Mouse (Mus musculus) gastrocnemius, postnatal 36 days (tissue): Measurements from ENCODE around the gene Sgo1. TPM values are rescaled to one million over a fixed set of nuclear protein-coding genes. Genes with fewer than 3 reads are reported as not detected.
A peak's percentile ranks its signal among the peaks of the same experiment; 100 is the strongest.
"Not testable (repeated sequence)": the region's sequence is repeated elsewhere in the genome, so short reads cannot be mapped to it uniquely, and the experiment has no call there.

Source experiments
- DNase-seq, 2 experiments: peaks; one replicate each; pipeline ENCODE4 v3.0.0; 2022
- intact Hi-C: fragments of 180-260 bp; cut with DNase I; formaldehyde crosslinking; loops from one replicate; pipeline ENCODE4 v1.15.1; 2025
- long read RNA-seq, 2 experiments: library from polyadenylated mRNA; stranded (forward); transcript quantifications; one replicate each; pipeline ENCODE4 v2.0.0; 2021
- total RNA-seq, 2 experiments: library from RNA; stranded (reverse); gene quantifications; 2 replicates each; pipeline ENCODE4 v1.2.3; 2021

The Sgo1 gene
- under 1 TPM; 0.10 to 0.20 TPM for total RNA-seq
- long read RNA-seq, experiment 1: 0 reads
- long read RNA-seq, experiment 2: 0 reads

GRCm38 (mm10) chr17:53688877-53689802 lies at the start of gene Sgo1:
Sgo1 (minus strand) TSS chr17:53689333.
- intact Hi-C loops: no loop called here
- DNase-seq: peak; percentile 95 to 96

DNA sequence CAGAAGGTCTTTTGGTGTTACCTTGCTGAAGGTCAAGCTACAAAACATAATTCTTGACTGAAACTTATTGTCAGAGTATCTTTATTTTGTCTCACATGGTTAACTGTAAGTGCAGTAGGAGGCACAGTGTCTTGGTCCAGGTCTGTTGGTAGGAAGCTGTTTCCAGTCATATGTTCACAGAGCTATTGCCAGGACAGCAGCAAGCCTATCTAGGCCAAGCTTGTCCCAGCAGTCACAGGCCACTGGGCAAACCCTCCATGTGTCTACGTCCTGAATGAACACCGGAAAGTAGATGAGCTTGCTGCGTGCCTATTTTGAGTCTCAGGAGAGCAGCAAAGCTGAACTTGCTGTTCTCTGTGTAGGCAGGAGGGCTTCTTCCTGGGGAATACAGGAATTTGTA lies 29.8 kb upstream of the Sgo1 start:
- intact Hi-C loops: not testable (repeated sequence)

DNA sequence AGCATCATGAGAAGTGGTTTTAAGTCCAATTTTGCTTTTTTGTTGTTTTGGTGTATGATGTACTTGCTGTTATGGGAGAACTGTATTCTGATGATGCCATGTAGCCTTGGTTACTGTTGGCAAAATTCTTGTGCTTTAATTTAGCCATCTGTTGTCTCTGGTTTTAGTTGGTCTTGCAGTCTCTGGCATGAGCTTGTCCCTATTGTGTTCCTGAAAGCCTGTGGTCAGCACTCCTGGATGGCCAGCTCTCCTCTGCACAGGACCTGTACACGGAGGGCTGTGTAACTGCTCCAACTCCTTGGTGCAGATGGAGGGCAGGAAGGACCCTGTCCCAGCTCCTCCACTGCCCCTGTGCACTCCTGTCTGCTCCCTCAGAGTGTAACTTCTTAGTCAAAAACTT lies 29.3 kb upstream of the Sgo1 start:
- intact Hi-C loops: no loop called here
- no peak for DNase-seq

More for the DNA sequence above, 29.8 kb upstream of the Sgo1 start:
- not testable (repeated sequence) for DNase-seq

DNA sequence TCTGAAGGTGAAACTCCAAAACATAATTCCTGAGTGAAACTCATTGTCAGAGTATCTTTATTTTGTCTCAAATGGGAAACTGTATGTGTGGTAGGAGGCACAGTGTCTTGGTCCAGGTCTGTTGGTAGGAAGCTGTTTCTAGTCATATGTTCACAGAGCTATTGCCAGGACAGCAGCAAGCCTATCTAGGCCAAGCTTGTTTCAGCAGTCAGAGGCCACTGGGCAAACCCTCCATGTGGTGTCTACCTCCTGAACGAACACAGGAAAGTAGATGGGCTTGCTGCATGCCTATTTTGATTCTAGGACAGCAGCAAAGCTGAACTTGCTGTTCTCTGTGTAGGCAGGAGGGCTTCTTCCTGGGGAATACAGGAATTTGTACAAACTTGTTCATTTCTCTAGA lies 26.0 kb upstream of the Sgo1 start:
- intact Hi-C loops, DNase-seq: not testable (repeated sequence)

- DNase-seq: no peak
- intact Hi-C loops: no loop called here
Measured at GRCm38 (mm10) chr17:53714453-53714852, 25.3 kb upstream of the Sgo1 start.

DNA sequence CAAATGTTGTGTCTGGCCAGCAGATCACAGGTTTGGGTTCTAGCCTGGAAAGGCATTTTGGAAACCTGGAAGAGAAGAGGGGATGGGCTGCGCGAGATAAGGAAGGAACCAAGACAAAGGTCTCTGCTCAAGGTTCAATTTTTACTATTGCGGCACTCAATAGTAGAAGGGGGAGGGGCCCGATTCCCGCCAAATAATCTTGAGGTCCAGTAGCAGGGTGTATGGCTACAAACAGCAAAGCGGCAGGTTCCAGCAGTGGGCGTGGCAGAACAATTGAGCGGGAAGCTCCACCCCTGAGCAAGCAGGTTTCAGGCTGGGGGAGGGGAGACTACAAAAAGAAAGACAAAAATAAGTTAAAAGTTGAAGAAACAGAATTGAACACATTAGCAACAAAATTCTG lies 8.4 kb upstream of the Sgo1 start:
- DNase-seq, intact Hi-C loops: not testable (repeated sequence)

- intact Hi-C loops: no loop called here
Measured at GRCm38 (mm10) chr17:53694039-53694438, 4.9 kb upstream of the Sgo1 start.

GRCm38 (mm10) chr17:53689946-53690345 lies 813 bp upstream of the Sgo1 start:
- intact Hi-C loops: no loop called here
- DNase-seq: no peak

More at GRCm38 (mm10) chr17:53694039-53694438, 4.9 kb upstream of the Sgo1 start:
- DNase-seq: peak in 1 of 2 experiments; percentile 35

GRCm38 (mm10) chr17:53688321-53688720 lies 812 bp downstream of the Sgo1 start:
- no peak for DNase-seq
- intact Hi-C loops: no loop called here

DNA sequence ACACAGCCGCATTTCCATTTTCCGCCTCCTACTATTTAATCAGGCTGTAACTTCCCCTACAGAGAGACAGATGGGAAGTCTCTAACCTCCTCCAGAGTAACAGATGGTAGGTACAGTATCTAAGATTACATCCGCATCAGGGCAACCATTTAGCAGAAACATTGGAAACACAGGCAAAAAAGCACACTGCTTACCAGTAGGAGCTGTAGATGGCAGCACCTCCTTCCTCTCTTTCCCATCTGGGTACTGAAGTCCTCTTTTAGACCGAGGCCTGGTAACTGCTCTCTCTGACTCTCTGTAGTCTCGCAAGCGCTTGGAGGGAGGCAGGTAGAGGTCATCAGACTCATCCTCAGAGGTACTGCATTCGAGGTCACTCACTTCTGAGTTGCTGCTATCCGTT lies 10.4 kb downstream of the Sgo1 start:
- intact Hi-C loops: no loop called here
- DNase-seq: no peak

DNA sequence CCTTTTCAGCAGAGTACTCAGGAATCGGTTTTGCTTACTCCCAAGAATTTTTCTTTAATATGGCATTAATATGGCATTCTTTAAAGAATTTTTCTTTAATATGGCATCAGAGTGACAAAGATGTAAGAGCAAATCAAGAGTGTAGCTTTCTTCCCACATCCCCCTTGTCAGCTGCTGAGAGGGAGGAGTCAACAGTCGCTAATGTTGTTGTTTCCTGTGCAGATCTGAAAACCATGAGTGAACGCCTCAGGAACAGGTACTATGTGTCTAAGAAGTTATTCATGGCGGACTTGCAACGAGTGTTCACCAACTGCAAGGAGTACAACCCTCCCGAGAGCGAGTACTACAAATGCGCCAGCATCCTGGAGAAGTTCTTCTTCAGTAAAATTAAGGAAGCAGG lies 18.7 kb downstream of the Sgo1 start:
- intact Hi-C loops: no loop called here
- DNase-seq: no peak

GRCm38 (mm10) chr17:53664703-53665382 lies 24.3 kb downstream of the Sgo1 start:
- intact Hi-C loops: no loop called here
- no peak for DNase-seq

GRCm38 (mm10) chr17:53664267-53664666 lies 24.9 kb downstream of the Sgo1 start:
- intact Hi-C loops: no loop called here
- DNase-seq: no peak

GRCm38 (mm10) chr17:53661056-53661840 lies 27.9 kb downstream of the Sgo1 start:
- intact Hi-C loops: no loop called here

GRCm38 (mm10) chr17:53659738-53660137 lies 29.4 kb downstream of the Sgo1 start:
- DNase-seq: no peak
- intact Hi-C loops: no loop called here

More at GRCm38 (mm10) chr17:53661056-53661840, 27.9 kb downstream of the Sgo1 start:
- no peak for DNase-seq

GRCm38 (mm10) chr17:53659230-53659629 lies 29.9 kb downstream of the Sgo1 start:
- intact Hi-C loops: no loop called here
- no peak for DNase-seq

DNA sequence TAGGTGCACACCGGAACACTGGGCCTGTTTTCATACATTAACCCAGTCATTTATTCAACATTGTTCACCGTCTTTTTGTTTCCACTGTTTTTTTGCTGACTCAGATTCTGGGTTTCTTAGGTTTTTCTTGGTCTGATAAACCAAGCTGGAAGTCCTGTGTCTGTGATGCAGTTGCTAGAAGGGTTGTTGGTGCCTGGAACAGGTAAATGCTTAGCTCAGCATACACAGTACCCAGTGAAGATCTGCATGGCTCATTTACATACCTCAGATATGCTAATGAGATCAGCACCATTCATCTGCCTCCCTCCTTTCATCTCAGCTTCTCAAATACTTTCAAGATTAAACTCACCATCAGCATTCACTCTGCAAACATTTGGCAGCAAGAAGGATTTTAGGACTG lies 30.5 kb downstream of the Sgo1 start:
- intact Hi-C loops: no loop called here
- no peak for DNase-seq

DNA sequence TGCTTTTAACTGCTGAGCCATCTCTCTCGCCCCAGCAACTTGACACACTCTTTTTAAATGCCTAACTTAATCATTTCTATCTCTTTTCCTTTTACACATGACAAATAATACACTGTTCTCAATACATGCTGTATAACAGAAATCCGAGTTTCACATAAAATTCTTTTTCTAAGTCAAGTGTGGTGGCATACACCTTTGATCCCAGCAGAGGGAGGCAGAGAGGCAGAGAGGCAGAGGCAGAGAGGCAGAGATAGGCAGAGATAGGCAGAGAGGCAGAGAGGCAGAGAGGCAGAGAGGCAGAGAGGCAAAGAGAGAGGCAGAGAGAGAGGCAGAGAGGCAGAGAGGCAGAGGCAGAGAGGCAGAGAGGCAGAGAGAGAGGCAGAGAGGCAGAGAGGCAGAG lies 31.7 kb downstream of the Sgo1 start:
- DNase-seq, intact Hi-C loops: not testable (repeated sequence)

GRCm38 (mm10) chr17:53656369-53656860 lies 32.7 kb downstream of the Sgo1 start:
- DNase-seq: no peak
- intact Hi-C loops: no loop called here

GRCm38 (mm10) chr17:53655959-53656358 lies 33.2 kb downstream of the Sgo1 start:
- intact Hi-C loops: no loop called here
- DNase-seq: no peak
